Mouse (Mus musculus) midbrain, embryonic 13.5 days (tissue): Measurements from ENCODE around the gene Fstl4. TPM values are rescaled to one million over a fixed set of nuclear protein-coding genes. Genes with fewer than 3 reads are reported as not detected.
A peak's percentile ranks its signal among the peaks of the same experiment; 100 is the strongest.

Experiments used
- ATAC-seq: fragments of 200-750 bp; cut with Nextera tagmentation; 2 replicates; pipeline ENCODE4 v1.8.0; 2017; ENCODE audit warnings: mild to moderate bottlenecking, moderate TSS enrichment, moderate library complexity
- H3K27ac ChIP-seq: fragments of 300-500 bp; sonication (generic); 2 replicates; pipeline ENCODE4 v1.5.1; 2015; ENCODE audit warnings: inconsistent platforms, mild to moderate bottlenecking, moderate library complexity
- H3K27me3 ChIP-seq: fragments of 300-500 bp; sonication (generic); 2 replicates; pipeline ENCODE4 v1.6.1; 2015; ENCODE audit warnings: mild to moderate bottlenecking, inconsistent platforms
- H3K36me3 ChIP-seq: fragments of 300-500 bp; sonication (generic); 2 replicates; pipeline ENCODE4 v1.6.1; 2015; ENCODE audit warnings: mild to moderate bottlenecking, inconsistent platforms
- H3K4me1 ChIP-seq: fragments of 300-500 bp; sonication (generic); replicated peaks from 2 replicates; pipeline ENCODE4 v1.6.1; 2015; ENCODE audit warnings: inconsistent platforms
- H3K4me2 ChIP-seq: fragments of 300-500 bp; sonication (generic); replicated peaks from 2 replicates; pipeline ENCODE4 v1.6.1; 2015; ENCODE audit warnings: moderate library complexity, mild to moderate bottlenecking, inconsistent platforms
- H3K4me3 ChIP-seq: fragments of 300-500 bp; sonication (generic); replicated peaks from 2 replicates; pipeline ENCODE4 v1.5.1; 2015; ENCODE audit warnings: mild to moderate bottlenecking, inconsistent platforms
- H3K9ac ChIP-seq: fragments of 300-500 bp; sonication (generic); replicated peaks from 2 replicates; pipeline ENCODE4 v1.6.1; 2015; ENCODE audit warnings: mild to moderate bottlenecking, inconsistent platforms
- H3K9me3 ChIP-seq: fragments of 300-500 bp; sonication (generic); 2 replicates; pipeline ENCODE4 v1.6.1; 2016; ENCODE audit warnings: mild to moderate bottlenecking, inconsistent platforms
- WGBS: fragments of 180-500 bp; shearing (Covaris S2); methylation state at CpG from one replicate; pipeline ENCODE4 v1.1.7; 2015; 5-methylcytosine and 5-hydroxymethylcytosine counted together
- polyA plus RNA-seq: library from polyadenylated mRNA; unstranded; fragments of >200 nt; fragmentation: Nextera tagmentation; extraction: Ambion mirVana; gene quantifications from 2 replicates; pipeline ENCODE4 v1.2.1, GENCODE M21; 2015

Gene Fstl4
- polyA plus RNA-seq, 1 experiment from 2014 or later, result 5.1 TPM

DNA sequence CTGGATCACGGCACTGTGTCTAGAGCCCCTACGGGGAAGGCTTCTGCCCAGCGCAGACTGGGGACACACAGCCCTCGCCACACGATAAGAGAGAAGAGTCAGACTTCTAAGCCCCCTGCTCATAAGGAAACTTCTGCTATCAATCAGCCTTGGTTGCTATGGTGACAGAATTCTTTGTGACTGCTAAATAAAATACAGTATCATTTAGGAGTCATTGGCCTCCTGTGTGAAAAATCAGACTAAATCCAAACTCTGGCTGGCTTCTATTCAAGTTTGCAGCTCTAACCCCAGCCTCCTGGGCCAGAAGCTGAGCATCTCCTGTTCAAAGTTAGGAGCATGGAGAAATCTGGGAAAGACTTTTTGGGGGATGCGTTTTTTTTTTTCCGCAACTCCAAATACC, 238.9 kb downstream of the Fstl4 start:
- WGBS, result 71% methylated on average over 7 of the region's 7 CpGs
- Histone ChIP-seq H3K4me2 (no peak overlapping the region), H3K36me3 (no peaks in the 10 kb centered on the region), H3K4me3 (no peak overlapping the region), H3K27me3 (no peaks in the 10 kb centered on the region), H3K4me1 (no peaks in the 10 kb centered on the region), H3K9ac (no peak overlapping the region), H3K27ac (no peak overlapping the region), H3K9me3 (no peaks in the 10 kb centered on the region)
- no peak for ATAC-seq

GRCm38 (mm10) chr11:53003811-53004210, 239.4 kb downstream of the Fstl4 start:
- no peaks in the 10 kb centered on the region for H3K27me3 ChIP-seq
- no peak overlapping the region for H3K4me2 ChIP-seq
- no peak overlapping the region for H3K9ac ChIP-seq
- H3K9me3 ChIP-seq, result no peaks in the 10 kb centered on the region
- no peak overlapping the region for H3K27ac ChIP-seq
- no peaks in the 10 kb centered on the region for H3K4me1 ChIP-seq
- ATAC-seq, result no peak
- no peak overlapping the region for H3K4me3 ChIP-seq
- 95% methylated on average over 9 of the region's 9 CpGs for WGBS
- H3K36me3 ChIP-seq, result no peaks in the 10 kb centered on the region

DNA sequence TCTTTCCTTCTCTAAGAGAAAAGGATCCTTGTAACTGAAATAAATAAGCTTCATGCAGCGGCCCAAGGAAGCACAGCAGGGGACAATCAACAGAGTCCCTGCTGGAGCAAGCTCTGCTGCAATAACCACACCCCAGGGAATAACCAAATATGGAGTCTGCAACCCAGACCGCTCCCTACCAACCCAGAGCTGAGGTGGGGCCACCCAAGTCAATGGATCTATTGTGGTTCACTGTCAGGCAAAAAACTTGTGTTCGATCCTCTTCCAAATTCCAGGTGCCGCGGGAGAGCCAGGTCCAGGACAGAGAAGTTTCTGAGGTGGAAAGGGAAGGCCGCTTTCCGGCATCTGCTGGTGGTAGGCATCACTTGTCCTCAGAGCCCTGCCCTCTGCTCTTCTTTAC, 245.2 kb downstream of the Fstl4 start:
- no peaks in the 10 kb centered on the region for H3K9me3 ChIP-seq
- no peaks in the 10 kb centered on the region for H3K4me1 ChIP-seq
- no peak overlapping the region for H3K4me2 ChIP-seq
- no peaks in the 10 kb centered on the region for H3K27me3 ChIP-seq
- no peak for ATAC-seq
- H3K36me3 ChIP-seq, result no peaks in the 10 kb centered on the region
- H3K27ac ChIP-seq, result no peak overlapping the region
- H3K9ac ChIP-seq, result no peak overlapping the region
- WGBS, result 72% methylated on average over 7 of the region's 7 CpGs
- H3K4me3 ChIP-seq, result no peak overlapping the region

GRCm38 (mm10) chr11:53011996-53012505, 247.6 kb downstream of the Fstl4 start:
- H3K27me3 ChIP-seq, result no peaks in the 10 kb centered on the region
- no peak for ATAC-seq
- no peaks in the 10 kb centered on the region for H3K36me3 ChIP-seq
- no peak overlapping the region for H3K9ac ChIP-seq
- H3K4me2 ChIP-seq, result no peak overlapping the region
- H3K27ac ChIP-seq, result no peak overlapping the region
- no peaks in the 10 kb centered on the region for H3K9me3 ChIP-seq
- 74% methylated on average over 6 of the region's 6 CpGs for WGBS
- H3K4me3 ChIP-seq, result no peak overlapping the region
- no peaks in the 10 kb centered on the region for H3K4me1 ChIP-seq

DNA sequence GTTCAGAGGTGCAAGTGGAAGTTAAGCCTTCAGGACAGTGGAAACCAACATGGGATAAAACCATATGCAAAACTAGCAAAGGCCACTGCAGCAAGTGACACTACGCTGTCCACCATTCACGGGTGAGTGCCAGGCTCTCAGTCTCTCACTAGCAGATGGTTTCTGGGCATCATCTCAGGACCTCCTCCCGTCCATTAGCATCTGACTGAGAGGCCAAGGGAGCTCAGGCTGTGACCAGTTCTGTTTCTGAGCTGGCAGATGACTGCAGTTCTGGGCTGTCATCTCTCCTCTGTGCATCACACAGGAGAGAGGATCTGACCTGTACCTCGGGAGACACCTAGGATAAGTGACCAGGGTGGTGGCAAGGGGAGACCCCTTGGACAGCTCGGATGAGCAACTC, 249.5 kb downstream of the Fstl4 start:
- ATAC-seq, result no peak
- no peak overlapping the region for H3K4me2 ChIP-seq

GRCm38 (mm10) chr11:53016358-53017021, 252.1 kb downstream of the Fstl4 start:
- H3K27ac ChIP-seq, result no peak overlapping the region
- H3K27me3 ChIP-seq, result no peaks in the 10 kb centered on the region
- H3K4me1 ChIP-seq, result no peaks in the 10 kb centered on the region
- no peak overlapping the region for H3K9ac ChIP-seq
- WGBS, result 83% methylated on average over 7 of the region's 7 CpGs
- no peaks in the 10 kb centered on the region for H3K9me3 ChIP-seq
- no peaks in the 10 kb centered on the region for H3K36me3 ChIP-seq
- no peak overlapping the region for H3K4me3 ChIP-seq
- no peak overlapping the region for H3K4me2 ChIP-seq
- no peak for ATAC-seq

More for the DNA sequence above, 249.5 kb downstream of the Fstl4 start:
- Histone ChIP-seq H3K4me1 (no peaks in the 10 kb centered on the region), H3K4me3 (no peak overlapping the region), H3K9ac (no peak overlapping the region), H3K27ac (no peak overlapping the region), H3K36me3 (no peaks in the 10 kb centered on the region), H3K27me3 (no peaks in the 10 kb centered on the region), H3K9me3 (no peaks in the 10 kb centered on the region)
- WGBS, result 86% methylated on average over 5 of the region's 5 CpGs

GRCm38 (mm10) chr11:53019509-53019908, 255.1 kb downstream of the Fstl4 start:
- H3K4me3 ChIP-seq, result no peak overlapping the region
- WGBS, result 88% methylated on average over 3 of the region's 3 CpGs
- H3K4me1 ChIP-seq, result no peaks in the 10 kb centered on the region
- no peaks in the 10 kb centered on the region for H3K27me3 ChIP-seq
- H3K27ac ChIP-seq, result no peak overlapping the region
- no peaks in the 10 kb centered on the region for H3K9me3 ChIP-seq
- no peak overlapping the region for H3K4me2 ChIP-seq
- no peak for ATAC-seq
- H3K36me3 ChIP-seq, result no peaks in the 10 kb centered on the region
- no peak overlapping the region for H3K9ac ChIP-seq

DNA sequence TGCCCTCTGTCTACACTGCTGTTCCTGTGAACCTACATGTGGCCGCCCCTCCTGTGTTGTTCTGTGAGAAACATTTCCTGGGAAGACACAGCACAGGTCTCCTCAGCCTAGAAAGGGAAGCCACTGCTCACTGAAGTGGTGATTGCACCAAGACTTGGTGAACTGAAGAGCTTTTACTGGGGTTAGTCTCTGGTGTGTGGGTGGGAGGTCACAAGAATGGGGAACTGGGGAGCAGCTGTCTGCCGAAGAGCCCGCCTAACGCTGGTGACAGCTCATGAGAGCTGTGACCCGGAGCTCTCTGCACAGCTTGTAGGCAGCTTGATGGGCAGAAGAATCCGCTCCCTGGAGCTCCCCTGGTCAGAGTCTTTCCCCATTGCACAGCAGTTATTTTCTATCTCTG, 260.0 kb downstream of the Fstl4 start:
- 78% methylated on average over 6 of the region's 6 CpGs for WGBS
- no peaks in the 10 kb centered on the region for H3K4me1 ChIP-seq
- H3K4me3 ChIP-seq, result no peak overlapping the region

DNA sequence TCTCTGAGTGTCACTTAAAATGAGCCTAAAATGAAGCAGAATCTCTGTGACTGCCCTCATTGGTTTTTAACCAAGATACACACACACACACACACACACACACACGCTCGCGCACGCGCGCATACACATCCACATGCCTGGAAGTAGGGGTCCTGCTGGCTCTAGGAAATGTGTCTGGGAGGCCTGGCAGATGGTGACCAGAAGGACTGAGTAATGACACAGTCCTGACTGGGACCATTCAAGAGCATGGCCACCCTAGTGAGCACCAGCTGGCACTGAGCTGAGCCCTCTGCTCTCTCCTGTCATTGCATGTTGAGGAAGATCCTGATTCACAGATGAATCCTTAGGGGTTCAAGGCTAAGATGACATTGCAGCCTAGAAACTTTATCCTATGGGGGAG, 261.3 kb downstream of the Fstl4 start:
- Histone ChIP-seq H3K27me3 (no peaks in the 10 kb centered on the region), H3K27ac (no peak overlapping the region), H3K36me3 (no peaks in the 10 kb centered on the region), H3K4me3 (no peak overlapping the region), H3K4me1 (no peaks in the 10 kb centered on the region), H3K9ac (no peak overlapping the region), H3K9me3 (no peaks in the 10 kb centered on the region), H3K4me2 (no peak overlapping the region)
- ATAC-seq, result no peak
- 99% methylated on average over 6 of the region's 6 CpGs for WGBS

More for the DNA sequence above, 260.0 kb downstream of the Fstl4 start:
- no peaks in the 10 kb centered on the region for H3K27me3 ChIP-seq
- H3K9me3 ChIP-seq, result no peaks in the 10 kb centered on the region
- H3K9ac ChIP-seq, result no peak overlapping the region
- H3K27ac ChIP-seq, result no peak overlapping the region
- no peak for ATAC-seq
- H3K36me3 ChIP-seq, result no peaks in the 10 kb centered on the region
- H3K4me2 ChIP-seq, result no peak overlapping the region

DNA sequence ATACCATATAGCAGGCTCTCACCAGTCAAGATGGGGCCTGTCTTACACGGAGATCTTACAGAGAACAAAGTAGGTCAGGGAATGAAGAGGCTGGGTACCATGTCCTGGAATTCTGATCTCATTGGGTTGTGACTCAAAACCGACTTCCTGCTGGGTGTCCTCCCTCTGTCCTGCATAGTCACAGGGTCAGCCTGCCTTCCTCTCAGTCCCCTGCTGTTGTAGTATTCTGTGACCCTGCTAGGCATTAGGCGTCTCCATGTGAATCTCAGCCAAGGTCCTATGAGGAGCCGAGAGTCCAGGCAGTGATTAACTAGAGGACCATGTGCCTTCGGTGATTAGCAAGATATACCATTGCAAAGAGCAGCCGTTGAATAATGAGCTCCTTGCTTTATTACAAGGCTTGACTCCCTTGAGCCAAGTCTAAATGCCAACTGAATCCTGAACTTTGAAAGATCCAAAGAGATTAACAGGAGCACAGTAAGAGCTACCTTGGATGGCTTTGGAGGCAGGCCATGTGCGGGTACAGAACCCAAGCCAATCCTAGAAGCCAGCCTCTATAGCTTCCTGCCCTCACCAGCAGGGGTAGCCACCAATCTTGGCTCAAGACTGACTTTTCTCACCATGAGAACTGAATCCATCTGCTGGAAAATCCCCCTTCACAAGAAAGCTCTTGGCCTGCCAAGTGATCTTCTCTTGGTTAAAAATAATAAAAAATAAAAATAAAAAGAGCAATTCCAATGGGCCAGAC, 264.2 kb downstream of the Fstl4 start:
- Histone ChIP-seq H3K27ac (no peak overlapping the region), H3K27me3 (no peaks in the 10 kb centered on the region; the same call in 1 of the 2 replicates), H3K9ac (no peak overlapping the region), H3K4me1 (no peaks in the 10 kb centered on the region), H3K4me3 (no peak overlapping the region), H3K9me3 (no peaks in the 10 kb centered on the region), H3K36me3 (no peaks in the 10 kb centered on the region), H3K4me2 (no peak overlapping the region)
- 83% methylated on average over 7 of the region's 7 CpGs for WGBS
- no peak for ATAC-seq

DNA sequence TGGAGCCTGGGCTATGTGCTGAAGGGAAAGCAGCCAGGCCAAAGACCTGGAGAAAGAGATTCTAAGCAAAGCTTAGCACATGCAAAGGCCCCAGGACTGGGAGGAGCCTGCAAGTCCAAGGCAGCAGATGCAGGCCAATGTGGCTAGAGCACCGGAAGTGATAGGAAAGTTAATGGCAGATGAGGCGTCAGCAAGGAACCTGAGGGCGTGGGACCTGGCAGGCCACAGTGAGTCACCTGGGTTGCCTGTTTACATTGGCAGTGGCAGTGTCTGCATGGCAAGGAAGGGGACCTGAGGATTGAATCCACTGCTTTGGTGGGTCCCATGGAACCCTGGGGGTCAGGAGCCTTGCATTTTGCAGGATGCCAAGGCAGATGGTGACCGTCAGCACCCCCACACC, 267.3 kb downstream of the Fstl4 start:
- H3K36me3 ChIP-seq, result no peaks in the 10 kb centered on the region
- ATAC-seq, result peak; percentile 30; the same call in 1 of the 2 replicates
- no peaks in the 10 kb centered on the region; the same call in 1 of the 2 replicates for H3K27me3 ChIP-seq
- H3K4me3 ChIP-seq, result no peak overlapping the region
- no peaks in the 10 kb centered on the region for H3K4me1 ChIP-seq
- 98% methylated on average over 4 of the region's 4 CpGs for WGBS
- H3K4me2 ChIP-seq, result no peak overlapping the region
- no peak overlapping the region for H3K27ac ChIP-seq
- H3K9me3 ChIP-seq, result no peaks in the 10 kb centered on the region
- H3K9ac ChIP-seq, result no peak overlapping the region

DNA sequence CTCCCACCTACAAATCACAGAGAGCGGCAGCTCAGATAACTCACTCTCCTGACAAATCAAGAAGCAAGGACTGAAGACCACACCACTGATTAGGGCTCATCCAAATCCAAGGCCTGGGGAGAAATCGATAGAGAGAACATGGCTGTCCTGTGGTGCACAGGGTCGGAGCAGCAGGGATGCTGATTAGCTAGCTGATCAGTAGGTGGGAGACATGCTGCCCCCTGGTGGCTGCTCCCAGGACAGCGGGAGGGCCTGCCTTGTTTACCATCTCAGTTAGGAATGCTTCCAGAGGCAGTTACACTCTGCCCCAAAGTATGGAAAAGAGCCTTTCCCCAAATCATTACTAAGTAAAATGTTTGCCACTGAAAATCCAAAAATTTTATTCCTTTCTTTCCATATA, 267.9 kb downstream of the Fstl4 start:
- Histone ChIP-seq H3K36me3 (no peaks in the 10 kb centered on the region), H3K4me3 (no peak overlapping the region), H3K4me2 (no peak overlapping the region), H3K9ac (no peak overlapping the region), H3K4me1 (no peaks in the 10 kb centered on the region), H3K27ac (no peak overlapping the region), H3K9me3 (no peaks in the 10 kb centered on the region), H3K27me3 (no peaks in the 10 kb centered on the region; the same call in 1 of the 2 replicates)
- peak; percentile 74 for ATAC-seq
- 24% methylated on average over 4 of the region's 4 CpGs for WGBS
